Mouse (Mus musculus) cerebellum, postnatal 10 days (tissue): ENCODE measurements around the gene Hist1h4d.

ENCODE experiments used
- DNase-seq, 2 experiments: peaks; one replicate each; pipeline ENCODE4 v3.0.0; 2021; ENCODE audit warnings: mixed read lengths in 2 of 2

Hist1h4d gene

GRCm38 (mm10) chr13:23595622-23596372, 14.4 kb downstream of the Hist1h4d start:
- no peak for DNase-seq

GRCm38 (mm10) chr13:23597957-23598356, 16.6 kb downstream of the Hist1h4d start:
- DNase-seq: peak; percentile 86 to 88

GRCm38 (mm10) chr13:23603182-23603699, 21.8 kb downstream of the Hist1h4d start:
- no peak for DNase-seq

- no peak for DNase-seq
Observed at GRCm38 (mm10) chr13:23604452-23604851, 23.1 kb downstream of the Hist1h4d start.

GRCm38 (mm10) chr13:23605052-23605451, 23.7 kb downstream of the Hist1h4d start:
- no peak for DNase-seq

DNA sequence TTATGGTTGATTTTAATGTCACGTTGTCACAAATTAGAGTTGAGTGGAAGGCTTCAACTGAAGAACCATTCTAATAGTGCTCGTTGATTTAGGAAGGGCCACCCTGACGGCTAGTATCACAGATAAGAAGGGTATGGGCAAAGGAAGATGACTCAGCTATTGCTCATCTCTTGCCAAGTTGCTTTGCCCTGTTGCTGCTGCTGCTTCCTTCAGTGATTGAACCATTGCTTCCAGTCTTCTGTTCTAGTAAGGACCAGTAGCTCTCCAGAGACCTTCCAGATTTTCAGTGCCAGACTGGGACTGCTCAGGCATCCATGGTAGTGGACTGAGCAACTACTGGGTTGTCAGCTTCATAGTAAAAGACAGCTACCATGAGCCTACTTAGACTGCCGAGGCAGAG, 27.8 kb downstream of the Hist1h4d start:
- no peak for DNase-seq

GRCm38 (mm10) chr13:23609844-23610243, 28.4 kb downstream of the Hist1h4d start:
- DNase-seq: no peak

DNA sequence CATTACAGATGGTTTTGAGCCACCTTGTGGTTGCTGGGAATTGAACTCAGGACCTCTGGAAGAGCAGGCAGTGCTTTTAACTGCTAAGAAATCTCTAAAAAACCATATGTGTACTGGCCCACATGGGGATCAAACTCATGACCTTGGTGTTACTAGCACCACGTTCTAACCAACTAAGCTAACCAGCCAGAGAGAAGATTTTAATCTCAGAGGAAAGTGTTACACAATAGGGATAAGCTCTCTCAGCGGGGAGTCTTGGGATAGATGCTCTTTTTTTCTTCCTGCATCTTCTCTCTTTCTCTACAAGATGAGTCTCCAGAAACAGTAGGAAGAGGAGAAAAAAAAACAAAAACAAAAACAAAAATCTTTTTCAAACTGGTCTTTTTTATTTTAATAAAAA, 29.0 kb downstream of the Hist1h4d start:
- DNase-seq: no peak

GRCm38 (mm10) chr13:23611638-23612037, 30.2 kb downstream of the Hist1h4d start:
- DNase-seq: no peak

- DNase-seq: peak in 1 of 2 experiments; percentile 5
Observed at GRCm38 (mm10) chr13:23620056-23620732, 38.8 kb downstream of the Hist1h4d start.

- peak; percentile 80 to 88 for DNase-seq
Observed at GRCm38 (mm10) chr13:23620733-23621531, 39.5 kb downstream of the Hist1h4d start, which contains the start of gene Hist1h2be. Hist1h2be (minus strand) TSS chr13:23621124.

- DNase-seq: peak; percentile 64 to 76
Observed at GRCm38 (mm10) chr13:23621532-23622174, 40.3 kb downstream of the Hist1h4d start.

GRCm38 (mm10) chr13:23622175-23622671, 40.8 kb downstream of the Hist1h4d start, which contains the start of gene Hist1h1e:
Hist1h1e (minus strand) TSS chr13:23622558.
- DNase-seq: peak; percentile 95 to 96

- peak; percentile 47 to 63 for DNase-seq
Observed at GRCm38 (mm10) chr13:23622861-23623450, 41.6 kb downstream of the Hist1h4d start.

- DNase-seq: peak in 1 of 2 experiments; percentile 5
Observed at GRCm38 (mm10) chr13:23630653-23631052, 49.3 kb downstream of the Hist1h4d start.
